Mouse (Mus musculus): ENCODE data around the gene Rtl10. TPM values are rescaled to one million over a fixed set of nuclear protein-coding genes. Genes with fewer than 3 reads are reported as not detected.

Rtl10 gene
- polyA plus RNA-seq, 1 experiment from 2014 or later: 3.8 TPM

DNA sequence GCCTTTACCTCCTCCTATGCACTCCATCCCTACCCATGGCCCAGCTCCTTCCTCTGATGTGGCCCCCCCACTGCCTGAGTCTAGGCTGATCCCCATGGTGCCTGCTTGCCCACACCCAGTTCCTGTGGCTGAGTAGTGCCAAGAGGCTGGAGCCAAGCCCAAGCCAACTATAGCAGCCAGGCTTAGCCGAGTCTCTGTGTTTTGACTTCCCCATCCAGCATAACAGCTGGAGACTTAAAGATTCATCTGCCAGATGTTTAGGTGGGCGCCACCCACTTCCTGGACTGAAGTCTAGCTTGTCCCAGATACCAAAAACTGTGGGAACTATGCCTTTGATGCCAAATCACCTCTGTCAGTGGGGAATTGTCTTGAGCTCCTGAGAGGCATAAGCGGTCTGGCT, 34.4 kb upstream of the Rtl10 start:
- H3K27me3 ChIP-seq (replicated peaks; ENCODE audit: low read depth, poor library complexity, severe bottlenecking): peaks cover 30% of the 10 kb centered on the region
- no peak overlapping the region for H3K27ac ChIP-seq (replicated peaks)
- H3K4me1 ChIP-seq: peaks cover 48% of the 10 kb centered on the region
- no peaks in the 10 kb centered on the region for H3K9me3 ChIP-seq
- H3K36me3 ChIP-seq (replicated peaks): peaks cover 7% of the 10 kb centered on the region
- WGBS: 70% methylated on average over 3 of the region's 3 CpGs
- H3K4me3 ChIP-seq: no peak overlapping the region
- DNase-seq (ENCODE audit: low spot score): no peak

- 33% methylated on average over 1 of the region's 1 CpGs for WGBS
- peaks cover 36% of the 10 kb centered on the region for H3K36me3 ChIP-seq (replicated peaks)
- no peak overlapping the region for H3K27ac ChIP-seq (replicated peaks)
- H3K4me3 ChIP-seq: no peak overlapping the region
- no peaks in the 10 kb centered on the region for H3K27me3 ChIP-seq (replicated peaks; ENCODE audit: low read depth, poor library complexity, severe bottlenecking)
- H3K4me1 ChIP-seq: peaks cover 19% of the 10 kb centered on the region
- no peak for DNase-seq (ENCODE audit: low spot score)
- no peaks in the 10 kb centered on the region for H3K9me3 ChIP-seq
Observed at GRCm38 (mm10) chr16:18470829-18471228, 27.9 kb upstream of the Rtl10 start.

DNA sequence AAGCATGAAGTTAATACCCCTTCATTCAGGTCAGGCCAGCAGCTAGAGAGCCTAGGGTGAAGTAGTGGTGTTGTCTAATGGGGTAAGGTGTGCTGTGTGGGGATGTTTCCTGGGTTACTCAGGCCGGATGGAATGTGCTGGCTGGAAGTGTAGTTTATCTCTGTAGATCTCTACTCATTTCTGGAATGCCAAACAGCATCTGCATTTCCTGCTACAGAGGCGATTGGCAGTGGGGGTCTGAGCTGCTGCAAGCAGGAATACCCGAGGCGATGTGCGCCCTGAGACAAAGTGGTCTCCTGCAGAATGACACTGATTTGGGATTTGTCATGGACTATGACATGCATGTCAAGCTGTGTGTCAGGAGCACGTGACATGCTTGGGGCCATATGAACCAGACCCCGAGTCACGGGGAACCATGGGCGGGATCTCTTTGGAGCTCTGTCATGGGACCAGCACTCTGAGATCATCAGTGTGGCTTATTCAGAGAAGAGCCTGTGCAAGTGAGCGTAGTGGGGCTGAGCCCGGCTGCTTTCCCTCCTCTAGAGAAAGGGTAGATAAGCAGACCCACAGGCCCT, 27.2 kb upstream of the Rtl10 start:
- DNase-seq (ENCODE audit: low spot score): no peak
- no peak overlapping the region for H3K4me3 ChIP-seq

DNA sequence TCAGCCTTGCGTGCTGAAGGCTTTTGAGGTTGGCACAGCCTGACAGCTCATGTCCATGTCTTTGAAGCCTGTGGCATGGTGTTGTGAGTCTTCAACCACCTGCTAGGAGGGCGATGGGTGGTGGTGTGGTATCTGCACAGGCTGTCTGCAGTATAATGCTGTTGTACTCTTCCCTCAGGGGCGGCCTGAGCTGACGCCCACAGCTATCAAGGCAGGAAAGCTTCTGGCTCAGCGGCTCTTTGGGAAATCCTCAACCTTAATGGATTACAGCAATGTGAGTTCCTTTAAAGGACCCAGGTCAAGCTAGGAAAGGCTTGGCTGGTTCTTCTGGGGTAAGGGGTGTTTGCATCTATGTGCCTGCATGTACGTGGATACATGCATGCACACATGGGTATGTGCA, 26.7 kb upstream of the Rtl10 start:
- Histone ChIP-seq H3K27ac (replicated peaks) (no peak overlapping the region), H3K4me3 (no peak overlapping the region), H3K36me3 (replicated peaks) (peaks cover 41% of the 10 kb centered on the region), H3K9me3 (no peaks in the 10 kb centered on the region), H3K27me3 (replicated peaks; ENCODE audit: low read depth, poor library complexity, severe bottlenecking) (no peaks in the 10 kb centered on the region), H3K4me1 (peaks cover 19% of the 10 kb centered on the region)
- DNase-seq (ENCODE audit: low spot score): no peak
- 85% methylated on average over 6 of the region's 6 CpGs for WGBS

More for the DNA sequence above, 27.2 kb upstream of the Rtl10 start:
- Histone ChIP-seq H3K4me1 (peaks cover 19% of the 10 kb centered on the region), H3K27me3 (replicated peaks; ENCODE audit: low read depth, poor library complexity, severe bottlenecking) (no peaks in the 10 kb centered on the region), H3K9me3 (no peaks in the 10 kb centered on the region), H3K36me3 (replicated peaks) (peaks cover 41% of the 10 kb centered on the region), H3K27ac (replicated peaks) (no peak overlapping the region)
- 79% methylated on average over 11 of the region's 11 CpGs for WGBS

GRCm38 (mm10) chr16:18472416-18472815, 26.3 kb upstream of the Rtl10 start:
- H3K27me3 ChIP-seq (replicated peaks; ENCODE audit: low read depth, poor library complexity, severe bottlenecking): no peaks in the 10 kb centered on the region
- H3K36me3 ChIP-seq (replicated peaks): peaks cover 41% of the 10 kb centered on the region
- DNase-seq (ENCODE audit: low spot score): no peak
- H3K4me1 ChIP-seq: peaks cover 19% of the 10 kb centered on the region
- no peaks in the 10 kb centered on the region for H3K9me3 ChIP-seq
- WGBS: 78% methylated on average over 4 of the region's 4 CpGs
- H3K4me3 ChIP-seq: no peak overlapping the region
- no peak overlapping the region for H3K27ac ChIP-seq (replicated peaks)

- no peaks in the 10 kb centered on the region for H3K9me3 ChIP-seq
- H3K4me3 ChIP-seq: no peak overlapping the region
- no peak for DNase-seq (ENCODE audit: low spot score)
- H3K36me3 ChIP-seq (replicated peaks): peaks cover 44% of the 10 kb centered on the region
- no peaks in the 10 kb centered on the region for H3K27me3 ChIP-seq (replicated peaks; ENCODE audit: low read depth, poor library complexity, severe bottlenecking)
- H3K27ac ChIP-seq (replicated peaks): no peak overlapping the region
- 91% methylated on average over 8 of the region's 8 CpGs for WGBS
- H3K4me1 ChIP-seq: peaks cover 19% of the 10 kb centered on the region
Observed at GRCm38 (mm10) chr16:18472976-18473375, 25.7 kb upstream of the Rtl10 start.

- Histone ChIP-seq H3K36me3 (replicated peaks) (peaks cover 40% of the 10 kb centered on the region), H3K4me1 (peaks cover 19% of the 10 kb centered on the region), H3K27me3 (replicated peaks; ENCODE audit: low read depth, poor library complexity, severe bottlenecking) (no peaks in the 10 kb centered on the region), H3K4me3 (no peak overlapping the region), H3K27ac (replicated peaks) (no peak overlapping the region), H3K9me3 (no peaks in the 10 kb centered on the region)
- DNase-seq (ENCODE audit: low spot score): no peak
- 92% methylated on average over 2 of the region's 2 CpGs for WGBS
Observed at GRCm38 (mm10) chr16:18474021-18474420, 24.7 kb upstream of the Rtl10 start.

- no peak for DNase-seq (ENCODE audit: low spot score)
- 68% methylated on average over 6 of the region's 6 CpGs for WGBS
- H3K4me3 ChIP-seq: no peak overlapping the region
- H3K9me3 ChIP-seq: no peaks in the 10 kb centered on the region
- H3K27ac ChIP-seq (replicated peaks): no peak overlapping the region
- no peaks in the 10 kb centered on the region for H3K27me3 ChIP-seq (replicated peaks; ENCODE audit: low read depth, poor library complexity, severe bottlenecking)
- peaks cover 22% of the 10 kb centered on the region for H3K36me3 ChIP-seq (replicated peaks)
- peaks cover 19% of the 10 kb centered on the region for H3K4me1 ChIP-seq
Observed at GRCm38 (mm10) chr16:18477996-18478395, 20.7 kb upstream of the Rtl10 start.

DNA sequence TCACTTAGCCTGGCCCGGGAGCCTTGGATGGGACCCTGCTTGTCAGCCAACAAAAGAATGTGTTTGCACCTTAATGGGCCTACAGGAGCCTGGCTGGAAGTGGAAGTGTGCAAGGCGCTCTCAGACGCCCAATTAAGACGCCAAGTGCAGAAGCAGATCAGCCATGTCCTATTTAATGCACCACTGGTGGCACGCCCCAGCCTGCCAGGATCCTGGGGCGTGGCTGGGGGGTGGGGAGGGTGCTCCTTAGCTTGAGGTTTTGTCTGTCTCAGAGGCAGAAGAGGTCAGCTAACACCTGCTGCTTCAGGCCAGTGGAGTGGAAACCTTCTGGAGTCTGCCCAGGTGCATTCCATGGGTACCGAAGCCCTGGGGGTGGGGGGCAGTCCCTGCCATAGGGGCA, 19.0 kb upstream of the Rtl10 start:
- WGBS: 41% methylated on average over 7 of the region's 7 CpGs
- H3K9me3 ChIP-seq: no peaks in the 10 kb centered on the region
- H3K27me3 ChIP-seq (replicated peaks; ENCODE audit: low read depth, poor library complexity, severe bottlenecking): no peaks in the 10 kb centered on the region
- H3K27ac ChIP-seq (replicated peaks): no peak overlapping the region
- peaks cover 18% of the 10 kb centered on the region for H3K36me3 ChIP-seq (replicated peaks)
- H3K4me1 ChIP-seq: peaks cover 33% of the 10 kb centered on the region
- H3K4me3 ChIP-seq: no peak overlapping the region
- no peak for DNase-seq (ENCODE audit: low spot score)

DNA sequence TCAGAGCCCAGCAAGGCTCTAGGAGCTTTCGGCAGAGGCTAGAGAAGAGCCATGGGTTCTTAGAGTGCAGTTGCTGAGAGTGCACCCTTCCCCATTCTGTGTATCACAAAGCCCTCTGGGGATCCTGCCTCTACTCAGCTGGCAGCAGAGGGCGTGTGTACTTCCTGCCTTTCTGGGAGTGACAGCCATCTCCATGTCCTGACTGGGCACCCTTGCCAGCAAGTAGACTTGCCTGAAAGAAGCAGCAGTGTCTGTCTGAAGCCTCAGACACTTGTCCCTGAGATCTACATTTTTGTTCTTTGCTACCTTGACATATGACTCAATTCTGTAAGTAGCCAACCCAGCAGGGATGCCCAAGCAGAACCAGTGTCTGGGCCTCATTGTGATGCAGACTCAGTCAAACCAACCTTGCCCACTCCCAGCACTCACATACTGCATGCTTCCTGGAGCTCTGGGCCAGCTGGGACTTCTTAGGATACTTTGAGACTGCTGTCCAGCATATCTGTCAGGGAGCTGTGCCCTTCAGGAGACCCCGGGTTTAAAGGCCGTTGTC, 17.7 kb upstream of the Rtl10 start:
- H3K4me1 ChIP-seq: peaks cover 38% of the 10 kb centered on the region
- no peaks in the 10 kb centered on the region for H3K9me3 ChIP-seq
- H3K27me3 ChIP-seq (replicated peaks; ENCODE audit: low read depth, poor library complexity, severe bottlenecking): no peaks in the 10 kb centered on the region
- no peak overlapping the region; the same call in 1 of the 2 replicates for H3K27ac ChIP-seq (replicated peaks)
- DNase-seq (ENCODE audit: low spot score): no peak
- no peak overlapping the region for H3K4me3 ChIP-seq
- peaks cover 6% of the 10 kb centered on the region; the same call in 1 of the 2 replicates for H3K36me3 ChIP-seq (replicated peaks)
- 63% methylated on average over 4 of the region's 4 CpGs for WGBS

GRCm38 (mm10) chr16:18482431-18482830, 16.3 kb upstream of the Rtl10 start:
- Histone ChIP-seq H3K4me1 (peaks cover 38% of the 10 kb centered on the region), H3K9me3 (no peaks in the 10 kb centered on the region), H3K4me3 (no peak overlapping the region), H3K27me3 (replicated peaks; ENCODE audit: low read depth, poor library complexity, severe bottlenecking) (no peaks in the 10 kb centered on the region), H3K36me3 (replicated peaks) (peaks cover 3% of the 10 kb centered on the region; the same call in 1 of the 2 replicates), H3K27ac (replicated peaks) (no peak overlapping the region)
- DNase-seq (ENCODE audit: low spot score): no peak
- 90% methylated on average over 3 of the region's 3 CpGs for WGBS

- Histone ChIP-seq H3K4me3 (no peak overlapping the region), H3K4me1 (peaks cover 38% of the 10 kb centered on the region), H3K36me3 (replicated peaks) (no peaks in the 10 kb centered on the region; the same call in 1 of the 2 replicates), H3K9me3 (no peaks in the 10 kb centered on the region), H3K27me3 (replicated peaks; ENCODE audit: low read depth, poor library complexity, severe bottlenecking) (no peaks in the 10 kb centered on the region), H3K27ac (replicated peaks) (no peak overlapping the region)
- 54% methylated on average over 5 of the region's 5 CpGs for WGBS
- DNase-seq (ENCODE audit: low spot score): no peak
Observed at GRCm38 (mm10) chr16:18483839-18484238, 14.9 kb upstream of the Rtl10 start.

DNA sequence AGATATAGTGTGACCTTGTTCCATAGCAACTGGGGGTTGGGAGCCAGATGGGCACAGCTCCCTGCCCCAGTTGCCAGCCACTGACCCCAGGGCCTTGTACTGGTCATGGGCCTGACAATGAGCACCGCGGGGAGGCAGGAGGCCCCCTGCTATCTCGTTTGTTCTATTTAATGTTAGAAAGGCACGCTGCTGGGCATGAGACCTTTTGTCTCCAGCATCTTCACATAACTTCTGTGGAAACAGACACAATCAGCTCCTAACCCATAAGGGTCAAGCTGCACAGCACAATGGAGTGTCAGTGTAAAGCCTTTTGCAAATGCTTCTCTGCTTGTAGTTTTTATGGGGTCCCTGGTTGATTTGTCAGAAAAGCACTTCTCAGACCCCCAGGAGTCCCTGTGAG, 14.3 kb upstream of the Rtl10 start:
- Histone ChIP-seq H3K4me3 (no peak overlapping the region), H3K9me3 (no peaks in the 10 kb centered on the region), H3K27ac (replicated peaks) (peak overlapping the region; percentile 63), H3K36me3 (replicated peaks) (no peaks in the 10 kb centered on the region; the same call in 1 of the 2 replicates), H3K4me1 (peaks cover 34% of the 10 kb centered on the region), H3K27me3 (replicated peaks; ENCODE audit: low read depth, poor library complexity, severe bottlenecking) (no peaks in the 10 kb centered on the region)
- no peak for DNase-seq (ENCODE audit: low spot score)
- WGBS: 11% methylated on average over 4 of the region's 4 CpGs
